Mouse (Mus musculus) forebrain, postnatal 0 days (tissue): ENCODE data around the gene Yipf4. TPM values are rescaled to one million over a fixed set of nuclear protein-coding genes. Genes with fewer than 3 reads are reported as not detected.
A peak's percentile ranks its signal among the peaks of the same experiment; 100 is the strongest.

ENCODE experiments used
- ATAC-seq: fragments of 200-750 bp; cut with Nextera tagmentation; 2 replicates; pipeline ENCODE4 v1.8.0; 2017; ENCODE audit warnings: mild to moderate bottlenecking, moderate library complexity
- DNase-seq: peaks from one replicate; pipeline ENCODE4 v3.0.0-alpha.2; 2015
- H3K27ac ChIP-seq: fragments of 300-500 bp; sonication (generic); 2 replicates; pipeline ENCODE4 v1.5.1; 2014; ENCODE audit warnings: low read depth, mild to moderate bottlenecking, antibody characterized with exemption, low read length, moderate library complexity, mixed read lengths
- H3K27me3 ChIP-seq: fragments of 300-500 bp; sonication (generic); 2 replicates; pipeline ENCODE4 v1.6.1; 2014; ENCODE audit warnings: mild to moderate bottlenecking, low read length, mixed read lengths; ENCODE audit not compliant: insufficient read depth
- H3K36me3 ChIP-seq: fragments of 300-500 bp; sonication (generic); 2 replicates; pipeline ENCODE4 v1.6.1; 2014; ENCODE audit warnings: mild to moderate bottlenecking, moderate library complexity; ENCODE audit not compliant: insufficient read depth
- H3K4me1 ChIP-seq: fragments of 300-500 bp; sonication (generic); 2 replicates; pipeline ENCODE4 v1.6.1; 2014; ENCODE audit warnings: antibody characterized with exemption; ENCODE audit not compliant: insufficient read depth
- H3K4me2 ChIP-seq: fragments of 300-500 bp; sonication (generic); 2 replicates; pipeline ENCODE4 v1.6.1; 2014; ENCODE audit warnings: low read depth, mild to moderate bottlenecking, moderate library complexity
- H3K4me3 ChIP-seq: fragments of 300-500 bp; sonication (generic); 2 replicates; pipeline ENCODE4 v1.5.1; 2014; ENCODE audit warnings: low read depth, low read length, mixed read lengths
- H3K9ac ChIP-seq: fragments of 300-500 bp; sonication (generic); 2 replicates; pipeline ENCODE4 v1.6.1; 2014; ENCODE audit warnings: mild to moderate bottlenecking
- H3K9me3 ChIP-seq: fragments of 300-500 bp; sonication (generic); 2 replicates; pipeline ENCODE4 v1.6.1; 2016; ENCODE audit warnings: low read length
- CTCF ChIP-seq: sonication (generic); IDR thresholded peaks from 2 replicates; pipeline ENCODE4 v1.5.1; 2016; ENCODE audit warnings: antibody characterized with exemption, control low read depth, low read depth
- WGBS: fragments of 180-500 bp; shearing (Covaris S2); extraction: QIAGEN DNeasy Blood & Tissue Kit; methylation state at CpG from one replicate; pipeline ENCODE4 v1.1.7; 2014; 5-methylcytosine and 5-hydroxymethylcytosine counted together
- polyA plus RNA-seq: library from polyadenylated mRNA; unstranded; fragments of >200 nt; fragmentation: Nextera tagmentation; extraction: Ambion mirVana; gene quantifications from 2 replicates; pipeline ENCODE4 v1.2.1, GENCODE M21; 2015
- total RNA-seq: library from RNA; depleted of rRNA; stranded (reverse); fragments of >200 nt; gene quantifications from 2 replicates; pipeline ENCODE4 v1.2.3, GENCODE M21; 2014

Yipf4 gene
- total and polyA plus RNA-seq, 2 experiments from 2014 or later: 50.7 to 52.3 TPM

GRCm38 (mm10) chr17:74491565-74491964 is 2.3 kb downstream of the Yipf4 start:
- no peak for ATAC-seq
- Histone ChIP-seq H3K4me2 (no peak overlapping the region), H3K9ac (no peak overlapping the region), H3K4me3 (no peak overlapping the region), H3K36me3 (peaks cover 22% of the 10 kb centered on the region), H3K27me3 (no peaks in the 10 kb centered on the region), H3K4me1 (peaks cover 6% of the 10 kb centered on the region; the same call in 1 of the 2 replicates), H3K27ac (no peak overlapping the region), H3K9me3 (no peaks in the 10 kb centered on the region)
- WGBS: 95% methylated on average over 3 of the region's 3 CpGs
- DNase-seq: no peak
- TF ChIP-seq CTCF: no peak

GRCm38 (mm10) chr17:74500204-74500603 is 10.9 kb downstream of the Yipf4 start:
- no peak for TF ChIP-seq CTCF
- no peaks in the 10 kb centered on the region for H3K27me3 ChIP-seq
- no peak for ATAC-seq
- no peaks in the 10 kb centered on the region for H3K4me1 ChIP-seq
- no peak overlapping the region for H3K9ac ChIP-seq
- no peak overlapping the region for H3K4me3 ChIP-seq
- no peak for DNase-seq
- 97% methylated on average over 4 of the region's 4 CpGs for WGBS
- H3K36me3 ChIP-seq: peaks cover 34% of the 10 kb centered on the region
- H3K27ac ChIP-seq: no peak overlapping the region
- H3K9me3 ChIP-seq: no peaks in the 10 kb centered on the region
- no peak overlapping the region for H3K4me2 ChIP-seq

GRCm38 (mm10) chr17:74501085-74501484 is 11.8 kb downstream of the Yipf4 start:
- Histone ChIP-seq H3K9me3 (no peaks in the 10 kb centered on the region), H3K4me3 (no peak overlapping the region), H3K27me3 (no peaks in the 10 kb centered on the region), H3K36me3 (peaks cover 33% of the 10 kb centered on the region), H3K27ac (no peak overlapping the region), H3K4me2 (no peak overlapping the region), H3K4me1 (no peaks in the 10 kb centered on the region), H3K9ac (no peak overlapping the region)
- ATAC-seq (no peak; the same call in 1 of the 2 replicates), DNase-seq (no peak)
- TF ChIP-seq CTCF: no peak

- no peaks in the 10 kb centered on the region for H3K9me3 ChIP-seq
- WGBS: 61% methylated on average over 2 of the region's 2 CpGs
- H3K27me3 ChIP-seq: no peaks in the 10 kb centered on the region
- no peaks in the 10 kb centered on the region for H3K4me1 ChIP-seq
- H3K36me3 ChIP-seq: no peaks in the 10 kb centered on the region
- no peak overlapping the region for H3K4me2 ChIP-seq
- no peak overlapping the region for H3K27ac ChIP-seq
- DNase-seq: no peak
- peak; percentile 79 for ATAC-seq
- no peak overlapping the region for H3K4me3 ChIP-seq
- no peak for TF ChIP-seq CTCF
- no peak overlapping the region for H3K9ac ChIP-seq
These were observed 18.6 kb downstream of the Yipf4 start for GRCm38 (mm10) chr17:74507934-74508333.

- no peaks in the 10 kb centered on the region for H3K27me3 ChIP-seq
- no peak for TF ChIP-seq CTCF
- no peak overlapping the region for H3K9ac ChIP-seq
- DNase-seq (no peak), ATAC-seq (no peak)
- H3K4me1 ChIP-seq: no peaks in the 10 kb centered on the region
- WGBS: 89% methylated on average over 3 of the region's 3 CpGs
- H3K36me3 ChIP-seq: no peaks in the 10 kb centered on the region
- H3K4me3 ChIP-seq: no peak overlapping the region
- H3K4me2 ChIP-seq: no peak overlapping the region
- H3K27ac ChIP-seq: no peak overlapping the region
- no peaks in the 10 kb centered on the region for H3K9me3 ChIP-seq
These were observed 19.3 kb downstream of the Yipf4 start for GRCm38 (mm10) chr17:74508600-74508999.

- no peaks in the 10 kb centered on the region for H3K27me3 ChIP-seq
- H3K9ac ChIP-seq: no peak overlapping the region
- H3K4me3 ChIP-seq: no peak overlapping the region
- ATAC-seq: no peak
- DNase-seq: no peak
- H3K27ac ChIP-seq: no peak overlapping the region
- H3K4me2 ChIP-seq: no peak overlapping the region
- 93% methylated on average over 2 of the region's 2 CpGs for WGBS
- H3K36me3 ChIP-seq: no peaks in the 10 kb centered on the region
- no peak for TF ChIP-seq CTCF
- H3K9me3 ChIP-seq: no peaks in the 10 kb centered on the region
- no peaks in the 10 kb centered on the region for H3K4me1 ChIP-seq
These were observed 23.0 kb downstream of the Yipf4 start for GRCm38 (mm10) chr17:74512308-74512707.

- no peak overlapping the region for H3K4me3 ChIP-seq
- TF ChIP-seq CTCF: no peak
- H3K4me1 ChIP-seq: no peaks in the 10 kb centered on the region
- ATAC-seq (no peak), DNase-seq (no peak)
- 85% methylated on average over 8 of the region's 8 CpGs for WGBS
- no peaks in the 10 kb centered on the region for H3K9me3 ChIP-seq
- H3K36me3 ChIP-seq: no peaks in the 10 kb centered on the region
- no peak overlapping the region for H3K27ac ChIP-seq
- no peaks in the 10 kb centered on the region for H3K27me3 ChIP-seq
- H3K4me2 ChIP-seq: no peak overlapping the region
- no peak overlapping the region for H3K9ac ChIP-seq
These were observed 33.8 kb downstream of the Yipf4 start for GRCm38 (mm10) chr17:74522797-74523723.
